Mouse (Mus musculus) ES-E14 (cell line): Measurements from ENCODE around the gene Cdk4. TPM values are rescaled to one million over a fixed set of nuclear protein-coding genes. Genes with fewer than 3 reads are reported as not detected.

Experiments used
- DNase-seq: peaks from one replicate; pipeline ENCODE4 v3.0.0-alpha.2; 2013; ENCODE audit warnings: low read depth, low spot score
- H3K27ac ChIP-seq: 2 replicates; pipeline ENCODE4 v1.5.1; 2012; ENCODE audit warnings: low read depth, mild to moderate bottlenecking, low read length, moderate library complexity, mixed read lengths; ENCODE audit not compliant: poor library complexity, insufficient read depth, severe bottlenecking
- H3K36me3 ChIP-seq: 2 replicates; pipeline ENCODE4 v1.6.1; 2012; ENCODE audit warnings: mild to moderate bottlenecking, low read length, moderate library complexity, mixed read lengths; ENCODE audit not compliant: control insufficient read depth, poor library complexity, insufficient read depth, severe bottlenecking
- H3K4me1 ChIP-seq, 2 experiments: fragments of 150-350 bp in 1 of 2; sonication (generic) in 1 of 2; 2 replicates each; pipeline ENCODE4 v1.6.1; 2012; ENCODE audit warnings: low read length in 2 of 2, mild to moderate bottlenecking in 1 of 2, mixed read lengths in 1 of 2; ENCODE audit not compliant: control insufficient read depth in 2 of 2, insufficient read depth in 2 of 2, poor library complexity in 1 of 2
- H3K4me3 ChIP-seq, 2 experiments: fragments of 150-350 bp in 1 of 2; sonication (generic) in 1 of 2; 2 replicates each; pipeline ENCODE4 v1.5.1; 2012; ENCODE audit warnings: low read length in 2 of 2, low read depth in 1 of 2, mild to moderate bottlenecking in 1 of 2, mixed read lengths in 1 of 2; ENCODE audit not compliant: insufficient read depth in 1 of 2, poor library complexity in 1 of 2, severe bottlenecking in 1 of 2
- H3K9ac ChIP-seq: 2 replicates; pipeline ENCODE4 v1.6.1; 2012; ENCODE audit warnings: low read depth, mild to moderate bottlenecking, low read length, mixed read lengths; ENCODE audit not compliant: poor library complexity, insufficient read depth, severe bottlenecking
- H3K9me3 ChIP-seq: fragments of 150-350 bp; sonication (generic); 2 replicates; pipeline ENCODE4 v1.6.1; 2012; ENCODE audit warnings: low read depth, mild to moderate bottlenecking, low read length; ENCODE audit not compliant: control insufficient read depth, insufficient read depth
- CHD2 ChIP-seq: IDR thresholded peaks from 2 replicates; pipeline ENCODE4 v1.6.1; 2014; ENCODE audit warnings: mild to moderate bottlenecking, low read depth, low read length, inconsistent platforms
- HCFC1 ChIP-seq: IDR thresholded peaks from 2 replicates; pipeline ENCODE4 v1.6.1; 2012; ENCODE audit warnings: low read length, inconsistent platforms, borderline replicate concordance; ENCODE audit not compliant: insufficient read depth
- MAFK ChIP-seq: IDR thresholded peaks from 2 replicates; pipeline ENCODE4 v1.6.1; 2014; ENCODE audit warnings: mild to moderate bottlenecking, low read depth, low read length, inconsistent platforms; ENCODE audit not compliant: insufficient read depth
- ZC3H11A ChIP-seq: IDR thresholded peaks from 2 replicates; pipeline ENCODE4 v1.6.1; 2012; ENCODE audit warnings: low read depth, mild to moderate bottlenecking, inconsistent platforms, low read length, borderline replicate concordance
- ZNF384 ChIP-seq: IDR thresholded peaks from 2 replicates; pipeline ENCODE4 v1.6.1; 2012; ENCODE audit warnings: low read depth, low read length, inconsistent platforms
- in situ Hi-C, 2 experiments: fragments of 600-800 bp; cut with MboI; formaldehyde crosslinking; loops; one replicate each; pipeline ENCODE4 v1.15.1; 2025; ENCODE audit warnings: low sequenced_read_pairs in 2 of 2, inconsistent platforms in 1 of 2; ENCODE audit not compliant: unreplicated experiment in 2 of 2
- total RNA-seq: library from RNA; depleted of rRNA; stranded (reverse); fragments of 300-350 nt; gene quantifications from 2 replicates; pipeline ENCODE4 v1.2.3, GENCODE M21; 2012

The Cdk4 gene
- total RNA-seq, 1 experiment, result 522 TPM

GRCm38 (mm10) chr10:127030336-127031296 lies 32.7 kb upstream of the Cdk4 start, which contains the start of gene Tsfm:
TSS of gene Tsfm (minus strand) at chr10:127030840.
- Histone ChIP-seq H3K9ac (peak within 1 kb of the TSS; percentile 94), H3K27ac (peak within 1 kb of the TSS; percentile 54), H3K9me3 (no peaks in the 10 kb centered on the region), H3K36me3 (peaks cover 18% of the 10 kb centered on the region), H3K4me3 (peak within 1 kb of the TSS; percentile 82 to 98), H3K4me1 (peaks cover 0 to 9% of the 10 kb centered on the region in 2 experiments; a peak in 1 of 4 replicates)
- TF ChIP-seq ZNF384 (no peak), CHD2 (0 out of 2 replicates have a peak, but pooled peaks have one; percentile 37), HCFC1 (peak; percentile 79), ZC3H11A (peak; percentile 52; the same call in 1 of the 2 replicates)
- DNase-seq, result peak; percentile 81
- in situ Hi-C loops, result no loop called here

GRCm38 (mm10) chr10:127033301-127033741 lies 30.0 kb upstream of the Cdk4 start:
- Histone ChIP-seq H3K9ac (no peak overlapping the region), H3K4me1 (peaks cover 3 to 15% of the 10 kb centered on the region in 2 experiments; a peak in 3 of 4 replicates), H3K36me3 (peaks cover 7% of the 10 kb centered on the region), H3K9me3 (no peaks in the 10 kb centered on the region), H3K27ac (no peak overlapping the region), H3K4me3 (no peak overlapping the region; a peak in 1 of 4 replicates)
- no peak for DNase-seq
- TF ChIP-seq ZC3H11A (no peak), CHD2 (no peak), HCFC1 (no peak), ZNF384 (no peak), MAFK (no peak)
- in situ Hi-C loops, result no loop called here

- H3K36me3 ChIP-seq, result no peaks in the 10 kb centered on the region
- H3K9me3 ChIP-seq, result no peaks in the 10 kb centered on the region
- DNase-seq, result no peak
- peaks cover 3 to 23% of the 10 kb centered on the region in 2 experiments for H3K4me1 ChIP-seq
- no peak overlapping the region for H3K27ac ChIP-seq
- H3K4me3 ChIP-seq, result no peak overlapping the region
- in situ Hi-C loops, result no loop called here
- no peak overlapping the region for H3K9ac ChIP-seq
- TF ChIP-seq CHD2, result no peak
- no peak for TF ChIP-seq ZC3H11A
- TF ChIP-seq HCFC1, result no peak
- TF ChIP-seq MAFK, result no peak
- no peak for TF ChIP-seq ZNF384
Measured at GRCm38 (mm10) chr10:127036273-127036672, 27.1 kb upstream of the Cdk4 start.

- Histone ChIP-seq H3K36me3 (no peaks in the 10 kb centered on the region), H3K27ac (no peak overlapping the region), H3K4me3 (no peak overlapping the region), H3K9ac (no peak overlapping the region), H3K9me3 (no peaks in the 10 kb centered on the region), H3K4me1 (peaks cover 3 to 23% of the 10 kb centered on the region in 2 experiments)
- DNase-seq, result no peak
- TF ChIP-seq CHD2, result no peak
- TF ChIP-seq ZC3H11A, result no peak
- no peak for TF ChIP-seq ZNF384
- no peak for TF ChIP-seq MAFK
- no peak for TF ChIP-seq HCFC1
- in situ Hi-C loops, result no loop called here
Measured at GRCm38 (mm10) chr10:127037641-127038040, 25.7 kb upstream of the Cdk4 start.
